Mouse (Mus musculus): ENCODE measurements at regions not wholly inside any gene's neighbourhood (a gene's known extent, or its start where the extent isn't known, plus 50 kb on each side); places are given as distances from the start of the nearest gene placed in this dataset.

DNA sequence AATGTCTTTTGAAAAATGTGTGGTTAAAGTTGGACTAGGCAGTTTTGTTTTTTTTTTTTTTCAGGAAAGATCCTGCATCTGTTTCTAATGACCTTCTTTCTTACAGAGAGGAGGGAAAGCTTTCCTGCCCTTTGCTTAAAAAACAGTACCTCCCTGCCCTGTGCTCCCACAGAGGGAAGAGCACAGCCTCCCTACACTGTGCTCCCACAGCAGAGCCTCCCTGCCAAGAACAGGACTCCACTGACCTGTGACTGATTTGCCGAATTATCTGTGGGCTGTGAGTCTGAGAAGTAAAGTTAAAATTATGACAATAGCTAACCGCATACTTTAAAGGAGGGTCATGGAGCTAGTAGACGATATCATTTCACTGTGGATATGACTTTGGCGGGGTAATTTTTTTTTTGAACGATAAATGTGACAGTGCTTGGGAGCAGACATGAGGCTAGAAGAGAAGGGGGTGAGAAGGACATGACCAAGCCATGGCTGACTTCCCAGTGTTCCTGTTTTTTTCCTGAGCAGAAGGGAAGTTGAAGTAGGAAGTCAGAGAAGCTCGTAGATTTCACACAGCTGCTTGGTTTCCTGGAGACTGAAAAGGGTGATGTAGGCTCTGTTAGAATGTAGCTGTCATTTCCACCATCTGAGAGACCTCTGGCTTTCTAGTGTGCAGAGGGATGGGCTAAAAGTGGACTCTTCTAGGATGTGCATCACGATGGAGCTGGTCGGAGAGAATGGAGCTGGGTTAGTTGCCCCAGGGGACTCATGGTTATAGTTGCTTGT is 226.2 kb downstream of the Etaa1 start:
- Histone ChIP-seq H3K36me3 (ENCODE audit: control insufficient read depth, insufficient read depth, low read length, poor library complexity, severe bottlenecking) (no peaks in the 10 kb centered on the region), H3K27ac (ENCODE audit: insufficient read depth, low read length) (no peak overlapping the region), H3K27me3 (ENCODE audit: control insufficient read depth, insufficient read depth, low read length, poor library complexity, severe bottlenecking) (no peaks in the 10 kb centered on the region), H3K9me3 (replicated peaks; ENCODE audit: control insufficient read depth, insufficient read depth, low read length, poor library complexity, severe bottlenecking) (no peaks in the 10 kb centered on the region), H3K4me1 (ENCODE audit: control insufficient read depth, insufficient read depth, low read length) (no peaks in the 10 kb centered on the region), H3K4me3 (ENCODE audit: low read depth, low read length) (no peak overlapping the region), H3K9ac (ENCODE audit: low read depth, poor library complexity, severe bottlenecking) (no peak overlapping the region)
- TF ChIP-seq POLR2A (IDR thresholded peaks at IDR 0.05; ENCODE audit: insufficient read depth, low read length) (no peak), EP300 (IDR thresholded peaks at IDR 0.05; ENCODE audit: insufficient read depth, low read depth, low read length) (no peak), CTCF (IDR thresholded peaks at IDR 0.05; ENCODE audit: low read depth, low read length) (no peak)

DNA sequence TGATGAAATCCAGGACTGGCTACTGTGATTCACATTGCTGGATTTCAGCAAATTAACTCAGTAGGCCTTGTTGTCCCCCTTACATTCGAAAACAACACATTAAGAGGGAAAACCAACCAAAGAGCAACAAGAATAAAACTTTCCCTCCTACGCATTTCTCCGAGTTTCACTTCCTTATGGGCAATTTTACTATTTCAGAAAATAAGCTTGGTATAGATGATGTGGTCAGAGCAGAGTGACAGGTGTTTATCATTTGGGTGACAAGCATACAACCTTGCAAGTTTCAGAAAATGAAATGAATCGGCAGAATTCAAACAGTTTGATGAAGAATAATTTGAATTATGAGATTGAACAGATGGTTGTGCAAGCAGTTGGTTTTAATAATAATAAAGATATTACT is 220.6 kb downstream of the Etaa1 start:
- Histone ChIP-seq H3K36me3 (ENCODE audit: control insufficient read depth, insufficient read depth, low read length, poor library complexity, severe bottlenecking) (no peaks in the 10 kb centered on the region), H3K9ac (ENCODE audit: low read depth, poor library complexity, severe bottlenecking) (no peak overlapping the region), H3K27me3 (ENCODE audit: control insufficient read depth, insufficient read depth, low read length, poor library complexity, severe bottlenecking) (no peaks in the 10 kb centered on the region), H3K4me1 (ENCODE audit: control insufficient read depth, insufficient read depth, low read length) (no peaks in the 10 kb centered on the region), H3K27ac (ENCODE audit: insufficient read depth, low read length) (no peak overlapping the region), H3K9me3 (replicated peaks; ENCODE audit: control insufficient read depth, insufficient read depth, low read length, poor library complexity, severe bottlenecking) (no peaks in the 10 kb centered on the region), H3K4me3 (ENCODE audit: low read depth, low read length) (no peak overlapping the region)
- TF ChIP-seq POLR2A (IDR thresholded peaks at IDR 0.05; ENCODE audit: insufficient read depth, low read length) (no peak), EP300 (IDR thresholded peaks at IDR 0.05; ENCODE audit: insufficient read depth, low read depth, low read length) (no peak), CTCF (IDR thresholded peaks at IDR 0.05; ENCODE audit: low read depth, low read length) (no peak)

DNA sequence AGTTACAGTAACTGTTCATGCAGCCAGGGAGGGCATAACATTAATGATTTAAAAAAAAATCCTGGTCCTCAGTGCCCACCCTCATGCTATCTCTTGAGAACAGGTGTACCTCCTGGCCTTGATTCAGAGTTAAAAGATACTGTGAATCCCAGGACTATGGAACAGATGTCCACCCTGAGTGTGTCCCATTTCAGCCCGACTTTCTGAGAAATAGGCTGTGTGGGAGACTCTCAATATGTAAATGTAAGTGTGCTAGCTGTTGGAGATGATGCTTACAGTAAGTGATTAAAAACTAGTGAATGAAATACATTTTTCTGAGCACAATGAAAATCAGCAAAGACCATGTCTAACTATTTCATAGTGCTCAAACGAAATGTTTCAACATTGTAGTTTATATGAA is 219.2 kb downstream of the Etaa1 start:
- Histone ChIP-seq H3K27ac (ENCODE audit: insufficient read depth, low read length) (no peak overlapping the region), H3K4me1 (ENCODE audit: control insufficient read depth, insufficient read depth, low read length) (no peaks in the 10 kb centered on the region), H3K36me3 (ENCODE audit: control insufficient read depth, insufficient read depth, low read length, poor library complexity, severe bottlenecking) (no peaks in the 10 kb centered on the region), H3K27me3 (ENCODE audit: control insufficient read depth, insufficient read depth, low read length, poor library complexity, severe bottlenecking) (no peaks in the 10 kb centered on the region), H3K9me3 (replicated peaks; ENCODE audit: control insufficient read depth, insufficient read depth, low read length, poor library complexity, severe bottlenecking) (no peaks in the 10 kb centered on the region), H3K4me3 (ENCODE audit: low read depth, low read length) (no peak overlapping the region), H3K9ac (ENCODE audit: low read depth, poor library complexity, severe bottlenecking) (no peak overlapping the region)
- TF ChIP-seq CTCF (IDR thresholded peaks at IDR 0.05; ENCODE audit: low read depth, low read length), result no peak
- TF ChIP-seq POLR2A (IDR thresholded peaks at IDR 0.05; ENCODE audit: insufficient read depth, low read length), result no peak
- no peak for TF ChIP-seq EP300 (IDR thresholded peaks at IDR 0.05; ENCODE audit: insufficient read depth, low read depth, low read length)

DNA sequence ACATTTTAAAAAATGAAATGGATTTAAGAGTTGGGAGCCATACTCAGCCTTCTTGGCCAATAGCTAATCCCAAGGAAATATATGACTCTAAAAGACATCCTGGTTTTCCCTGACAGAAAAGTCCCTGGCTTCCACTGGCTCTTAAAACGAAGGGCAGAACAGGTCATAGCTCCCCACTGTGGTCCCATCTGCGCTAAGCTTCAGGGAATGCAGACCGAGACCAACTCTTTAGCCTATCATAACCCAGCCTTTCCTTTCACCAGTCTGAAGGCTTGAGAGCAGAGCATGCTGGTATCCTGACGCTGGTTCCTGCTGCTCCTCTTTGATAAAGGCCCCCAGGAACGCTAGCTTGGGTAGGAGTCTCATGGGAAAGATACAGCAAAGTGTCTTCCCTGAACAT is 214.8 kb downstream of the Etaa1 start:
- H3K27ac ChIP-seq (ENCODE audit: insufficient read depth, low read length), result no peak overlapping the region
- H3K4me1 ChIP-seq (ENCODE audit: control insufficient read depth, insufficient read depth, low read length), result no peaks in the 10 kb centered on the region
- H3K36me3 ChIP-seq (ENCODE audit: control insufficient read depth, insufficient read depth, low read length, poor library complexity, severe bottlenecking), result no peaks in the 10 kb centered on the region
- no peaks in the 10 kb centered on the region for H3K9me3 ChIP-seq (replicated peaks; ENCODE audit: control insufficient read depth, insufficient read depth, low read length, poor library complexity, severe bottlenecking)
- TF ChIP-seq CTCF (IDR thresholded peaks at IDR 0.05; ENCODE audit: low read depth, low read length) (no peak), EP300 (IDR thresholded peaks at IDR 0.05; ENCODE audit: insufficient read depth, low read depth, low read length) (no peak), POLR2A (IDR thresholded peaks at IDR 0.05; ENCODE audit: insufficient read depth, low read length) (no peak)
- no peak overlapping the region for H3K9ac ChIP-seq (ENCODE audit: low read depth, poor library complexity, severe bottlenecking)
- H3K4me3 ChIP-seq (ENCODE audit: low read depth, low read length), result no peak overlapping the region
- no peaks in the 10 kb centered on the region for H3K27me3 ChIP-seq (ENCODE audit: control insufficient read depth, insufficient read depth, low read length, poor library complexity, severe bottlenecking)

DNA sequence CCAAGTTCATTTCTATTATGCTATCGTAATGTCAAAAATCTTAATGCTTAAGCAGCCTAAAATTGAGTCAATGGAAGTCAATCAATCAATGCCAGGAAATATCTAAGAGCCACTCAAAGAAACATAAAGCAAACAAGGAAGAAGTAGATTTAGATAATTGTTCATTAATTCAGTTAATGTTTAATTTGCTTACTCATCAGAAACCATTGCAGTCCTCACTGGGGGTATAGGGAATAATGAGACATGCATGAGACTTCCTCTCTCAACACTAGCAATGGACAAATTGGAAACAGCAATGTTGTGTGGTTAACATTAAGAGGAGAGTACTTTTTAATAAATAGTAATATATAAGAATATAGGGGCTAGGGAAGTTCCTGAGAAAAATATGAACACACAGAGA is 209.9 kb downstream of the Etaa1 start:
- Histone ChIP-seq H3K27ac (ENCODE audit: insufficient read depth, low read length) (no peak overlapping the region), H3K27me3 (ENCODE audit: control insufficient read depth, insufficient read depth, low read length, poor library complexity, severe bottlenecking) (no peaks in the 10 kb centered on the region), H3K4me1 (ENCODE audit: control insufficient read depth, insufficient read depth, low read length) (no peaks in the 10 kb centered on the region), H3K9me3 (replicated peaks; ENCODE audit: control insufficient read depth, insufficient read depth, low read length, poor library complexity, severe bottlenecking) (no peaks in the 10 kb centered on the region), H3K9ac (ENCODE audit: low read depth, poor library complexity, severe bottlenecking) (no peak overlapping the region), H3K4me3 (ENCODE audit: low read depth, low read length) (no peak overlapping the region), H3K36me3 (ENCODE audit: control insufficient read depth, insufficient read depth, low read length, poor library complexity, severe bottlenecking) (no peaks in the 10 kb centered on the region)
- no peak for TF ChIP-seq CTCF (IDR thresholded peaks at IDR 0.05; ENCODE audit: low read depth, low read length)
- no peak for TF ChIP-seq POLR2A (IDR thresholded peaks at IDR 0.05; ENCODE audit: insufficient read depth, low read length)
- TF ChIP-seq EP300 (IDR thresholded peaks at IDR 0.05; ENCODE audit: insufficient read depth, low read depth, low read length), result no peak

DNA sequence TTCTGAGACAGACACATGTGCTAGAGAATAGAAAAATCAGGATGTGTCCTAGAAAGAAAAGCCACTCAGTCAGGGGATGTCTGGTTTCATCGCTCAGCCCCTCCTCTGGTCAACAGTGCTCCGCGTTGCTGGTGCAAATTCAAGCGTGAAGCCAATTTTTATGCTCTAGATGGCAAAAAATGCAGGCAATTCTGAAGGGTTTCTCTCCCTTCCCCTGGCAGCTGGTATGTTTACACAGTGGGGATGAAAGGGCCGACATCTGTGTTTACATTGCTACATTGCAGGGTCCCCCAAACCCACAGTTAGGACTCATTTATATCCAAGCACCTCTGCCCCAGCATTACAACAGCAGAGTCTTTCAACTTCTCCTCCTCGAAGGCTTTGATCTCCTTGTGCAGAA is 203.3 kb downstream of the Etaa1 start:
- no peaks in the 10 kb centered on the region for H3K4me1 ChIP-seq (ENCODE audit: control insufficient read depth, insufficient read depth, low read length)
- H3K4me3 ChIP-seq (ENCODE audit: low read depth, low read length), result no peak overlapping the region
- TF ChIP-seq CTCF (IDR thresholded peaks at IDR 0.05; ENCODE audit: low read depth, low read length) (no peak), EP300 (IDR thresholded peaks at IDR 0.05; ENCODE audit: insufficient read depth, low read depth, low read length) (no peak)
- no peaks in the 10 kb centered on the region for H3K27me3 ChIP-seq (ENCODE audit: control insufficient read depth, insufficient read depth, low read length, poor library complexity, severe bottlenecking)
- H3K9ac ChIP-seq (ENCODE audit: low read depth, poor library complexity, severe bottlenecking), result no peak overlapping the region
- H3K9me3 ChIP-seq (replicated peaks; ENCODE audit: control insufficient read depth, insufficient read depth, low read length, poor library complexity, severe bottlenecking), result no peaks in the 10 kb centered on the region
- H3K36me3 ChIP-seq (ENCODE audit: control insufficient read depth, insufficient read depth, low read length, poor library complexity, severe bottlenecking), result no peaks in the 10 kb centered on the region
- no peak overlapping the region for H3K27ac ChIP-seq (ENCODE audit: insufficient read depth, low read length)

Data from ES-Bruce4 (cell line).